Mouse (Mus musculus) cerebellum, postnatal 4 days (tissue): ENCODE measurements around the gene Top2a.

Experiments
- DNase-seq, 2 experiments: peaks; one replicate each; pipeline ENCODE4 v3.0.0; 2022; ENCODE audit warnings: low spot score in 2 of 2, mixed read lengths in 1 of 2

Gene Top2a

DNA sequence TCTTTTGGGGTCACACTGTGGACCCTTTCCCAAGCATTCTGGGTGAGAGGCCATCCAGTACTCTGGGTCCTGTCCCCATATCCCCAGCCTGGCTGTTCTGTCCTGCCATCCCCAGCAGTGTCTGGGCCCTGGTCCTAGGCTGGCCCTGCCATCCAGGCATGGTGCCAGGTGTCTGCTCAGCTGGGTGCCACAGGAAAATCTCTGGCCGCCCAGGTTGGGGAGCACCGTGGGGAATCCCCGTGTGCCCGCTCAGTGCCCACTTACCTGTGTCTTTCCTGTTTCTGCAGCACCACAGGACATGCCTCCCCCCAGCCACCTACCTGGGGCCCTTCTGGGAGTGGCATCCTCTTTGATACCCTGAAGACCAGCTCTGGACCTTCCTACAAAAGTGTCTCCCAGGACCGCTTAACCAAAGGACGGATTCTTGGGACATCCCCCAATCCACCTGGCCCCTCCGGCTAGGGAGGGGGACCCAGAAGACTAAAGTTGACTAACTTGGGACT is 74.0 kb downstream of the Top2a start:
- DNase-seq, result no peak

DNA sequence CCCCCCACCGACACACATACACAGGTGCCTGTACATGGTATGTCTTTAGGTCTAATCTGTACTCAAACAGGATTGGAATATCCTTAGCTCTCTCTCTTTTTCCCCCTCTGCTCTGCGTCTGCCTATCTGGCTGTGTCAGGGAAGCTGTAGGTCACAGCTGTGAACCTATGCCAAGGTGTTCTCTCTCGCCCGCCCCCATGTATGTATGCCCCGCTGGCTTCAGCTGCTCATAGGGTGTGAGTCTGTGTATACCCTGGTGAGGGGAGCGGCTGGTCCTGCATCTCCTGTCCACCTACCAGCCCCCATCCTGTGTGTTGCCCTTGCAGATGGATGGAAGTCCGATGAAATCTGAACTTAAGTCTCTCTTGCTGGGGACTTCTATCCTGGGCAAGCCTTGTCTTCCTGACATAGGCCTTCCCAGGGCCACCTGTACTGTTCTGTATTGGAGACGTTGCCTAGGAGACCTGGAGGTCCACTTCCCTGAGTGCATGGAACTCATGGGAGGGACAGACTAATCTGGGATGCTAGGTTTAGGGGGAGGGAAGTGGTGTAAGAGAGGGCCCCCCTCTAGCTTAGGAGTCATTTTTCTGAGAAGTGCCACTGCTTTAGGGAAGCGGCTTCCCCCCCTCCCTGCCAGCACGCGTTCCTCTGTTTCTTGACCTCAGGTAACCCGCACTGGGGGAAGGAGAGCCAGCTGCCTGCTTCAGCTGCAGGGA is 74.6 kb downstream of the Top2a start:
- no peak for DNase-seq

DNA sequence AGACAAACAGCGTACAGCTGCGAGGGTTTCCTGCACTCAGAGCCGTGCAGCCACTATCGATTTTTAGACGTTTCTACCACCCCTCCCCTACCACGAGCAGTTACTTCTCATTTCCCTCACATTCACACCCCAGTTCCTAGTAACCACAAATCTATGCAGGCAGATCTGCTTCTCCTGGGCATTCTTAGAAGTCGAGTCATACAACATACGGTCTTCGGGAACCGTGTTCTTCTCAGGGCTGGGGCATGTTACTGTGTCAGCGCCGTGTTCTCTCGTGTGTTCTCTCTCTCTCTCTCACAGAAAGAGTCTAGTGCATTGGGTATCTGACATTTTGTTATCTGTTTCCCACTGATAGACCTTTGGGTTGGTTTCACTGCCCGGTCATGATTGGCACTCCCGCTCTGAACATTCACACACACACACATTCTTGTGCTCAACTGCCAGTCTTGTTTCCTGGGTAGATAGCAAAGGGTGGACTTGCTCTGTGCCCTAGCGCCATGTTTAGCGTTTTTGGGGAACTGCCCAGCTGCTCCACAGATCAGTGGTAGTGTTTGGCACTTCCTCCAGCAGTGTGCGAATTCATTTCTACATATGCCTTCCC is 75.9 kb downstream of the Top2a start:
- DNase-seq, result no peak

DNA sequence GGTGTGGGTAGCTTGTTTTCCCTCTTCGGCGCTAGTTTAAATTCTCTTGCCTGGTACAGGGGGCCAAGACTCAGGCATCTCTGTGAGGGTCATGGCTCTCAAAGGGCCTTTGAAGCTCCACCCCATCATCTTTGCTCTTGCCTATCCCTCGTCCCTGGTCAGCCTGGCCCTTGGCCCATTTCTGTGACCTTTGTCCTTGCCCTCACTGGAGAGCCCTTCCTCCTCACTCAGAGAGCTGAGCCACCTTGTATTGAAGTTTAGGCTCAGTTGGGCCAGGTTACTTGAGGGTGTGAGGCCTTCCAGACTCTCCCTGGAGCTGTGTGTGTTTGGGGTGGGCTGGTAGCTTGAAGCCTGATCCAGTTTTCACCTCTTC is 78.4 kb downstream of the Top2a start:
- DNase-seq, result no peak

DNA sequence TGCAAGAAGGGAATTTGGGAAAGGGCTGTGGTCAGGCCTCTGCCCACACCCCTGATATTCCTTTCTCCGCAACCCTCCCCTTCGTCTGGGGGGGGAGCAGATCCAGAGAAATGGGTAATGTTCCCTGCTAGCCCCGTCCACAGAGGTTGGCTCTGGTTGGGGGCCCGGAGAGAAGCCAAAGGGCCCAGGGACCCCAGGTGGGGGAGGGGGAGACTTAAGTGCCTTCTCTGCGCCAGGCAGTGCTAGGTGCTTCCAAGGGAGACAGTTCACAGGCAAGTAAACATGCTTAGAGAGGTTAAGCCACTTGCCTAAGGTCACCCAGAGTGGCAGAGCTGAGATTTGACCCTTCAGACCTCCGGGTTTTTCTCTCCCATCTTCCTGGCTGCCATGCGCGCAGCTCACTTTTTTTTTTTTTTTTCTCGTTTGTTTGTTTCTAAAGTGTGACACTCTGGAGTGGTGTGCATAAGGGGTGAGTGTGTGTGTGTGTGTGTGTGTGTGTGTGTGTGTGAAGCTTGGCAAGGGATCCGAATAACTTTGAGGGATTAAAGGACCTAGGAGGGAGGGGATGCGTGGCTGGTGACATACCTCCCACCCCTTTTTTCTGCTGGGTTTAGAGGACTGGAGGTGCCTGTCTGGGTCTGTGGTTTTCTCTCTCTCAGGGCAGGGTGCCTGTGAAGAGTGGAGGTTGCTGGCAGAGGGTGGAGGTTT is 78.9 kb downstream of the Top2a start:
- DNase-seq, result no peak

DNA sequence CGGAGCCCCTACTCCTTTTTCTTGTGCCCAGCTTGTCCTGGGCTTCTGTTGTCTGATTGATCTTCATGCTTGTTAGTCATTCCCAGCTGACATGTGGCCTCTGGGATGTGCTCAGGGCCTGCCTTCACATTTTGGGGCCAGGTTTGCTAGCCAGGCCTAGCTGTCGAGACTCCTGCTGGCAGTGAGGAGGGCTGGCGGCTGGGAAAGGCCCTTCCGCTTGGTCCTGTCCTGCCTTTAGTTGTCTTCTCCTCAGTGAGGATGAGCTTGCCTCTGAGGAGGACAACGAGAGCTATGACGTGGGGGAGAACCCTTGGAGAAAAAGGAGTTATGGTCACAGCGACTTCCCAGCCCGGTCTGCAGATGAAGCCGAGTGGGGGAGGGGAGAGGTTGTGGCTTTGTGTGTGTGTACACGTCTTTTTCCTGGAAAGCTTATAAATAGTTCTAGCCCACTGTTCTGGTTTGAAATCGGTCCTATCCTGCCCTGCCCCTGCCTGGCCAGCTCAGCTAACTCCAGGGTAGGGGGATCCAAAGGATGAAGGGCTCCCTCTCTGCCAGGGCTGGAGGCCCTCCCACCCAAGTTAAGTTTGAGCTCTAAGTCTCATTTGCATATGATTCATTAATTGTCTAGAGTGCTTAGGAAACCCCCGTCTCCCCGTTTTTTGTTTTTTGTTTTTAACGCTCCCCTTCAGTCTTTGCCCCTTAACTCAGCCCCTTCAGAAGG is 80.1 kb downstream of the Top2a start:
- DNase-seq, result no peak
